Mouse (Mus musculus) forebrain, embryonic 13.5 days (tissue): ENCODE data around the gene Inhbc. TPM values are rescaled to one million over a fixed set of nuclear protein-coding genes. Genes with fewer than 3 reads are reported as not detected.
A peak's percentile ranks its signal among the peaks of the same experiment; 100 is the strongest.
"Not testable (repeated sequence)": the region's sequence is repeated elsewhere in the genome, so short reads cannot be mapped to it uniquely, and the experiment has no call there.

Experiments
- ATAC-seq: fragments of 200-750 bp; cut with Nextera tagmentation; 2 replicates; pipeline ENCODE4 v1.8.0; 2017
- H3K27ac ChIP-seq: fragments of 300-500 bp; sonication (generic); 2 replicates; pipeline ENCODE4 v1.5.1; 2015; ENCODE audit warnings: inconsistent platforms, mild to moderate bottlenecking, moderate library complexity
- H3K27me3 ChIP-seq: fragments of 300-500 bp; sonication (generic); 2 replicates; pipeline ENCODE4 v1.6.1; 2015; ENCODE audit warnings: mild to moderate bottlenecking, inconsistent platforms
- H3K36me3 ChIP-seq: fragments of 300-500 bp; sonication (generic); 2 replicates; pipeline ENCODE4 v1.6.1; 2015; ENCODE audit warnings: mild to moderate bottlenecking, inconsistent platforms; ENCODE audit not compliant: poor library complexity, severe bottlenecking
- H3K4me1 ChIP-seq: fragments of 300-500 bp; sonication (generic); 2 replicates; pipeline ENCODE4 v1.6.1; 2015; ENCODE audit warnings: inconsistent platforms
- H3K4me2 ChIP-seq: fragments of 300-500 bp; sonication (generic); 2 replicates; pipeline ENCODE4 v1.6.1; 2015; ENCODE audit warnings: inconsistent platforms, mild to moderate bottlenecking, moderate library complexity
- H3K4me3 ChIP-seq: fragments of 300-500 bp; sonication (generic); 2 replicates; pipeline ENCODE4 v1.5.1; 2015; ENCODE audit warnings: mild to moderate bottlenecking, inconsistent platforms
- H3K9ac ChIP-seq: fragments of 300-500 bp; sonication (generic); 2 replicates; pipeline ENCODE4 v1.6.1; 2015; ENCODE audit warnings: mild to moderate bottlenecking, inconsistent platforms
- H3K9me3 ChIP-seq: fragments of 300-500 bp; sonication (generic); replicated peaks from 2 replicates; pipeline ENCODE4 v1.6.1; 2016; ENCODE audit warnings: inconsistent platforms
- WGBS: fragments of 180-500 bp; shearing (Covaris S2); methylation state at CpG from one replicate; pipeline ENCODE4 v1.1.7; 2015; 5-methylcytosine and 5-hydroxymethylcytosine counted together
- polyA plus RNA-seq: library from polyadenylated mRNA; unstranded; fragments of >200 nt; fragmentation: Nextera tagmentation; extraction: Ambion mirVana; gene quantifications from 2 replicates; pipeline ENCODE4 v1.2.1, GENCODE M21; 2015

The Inhbc gene
- polyA plus RNA-seq, 1 experiment from 2014 or later: not detected

DNA sequence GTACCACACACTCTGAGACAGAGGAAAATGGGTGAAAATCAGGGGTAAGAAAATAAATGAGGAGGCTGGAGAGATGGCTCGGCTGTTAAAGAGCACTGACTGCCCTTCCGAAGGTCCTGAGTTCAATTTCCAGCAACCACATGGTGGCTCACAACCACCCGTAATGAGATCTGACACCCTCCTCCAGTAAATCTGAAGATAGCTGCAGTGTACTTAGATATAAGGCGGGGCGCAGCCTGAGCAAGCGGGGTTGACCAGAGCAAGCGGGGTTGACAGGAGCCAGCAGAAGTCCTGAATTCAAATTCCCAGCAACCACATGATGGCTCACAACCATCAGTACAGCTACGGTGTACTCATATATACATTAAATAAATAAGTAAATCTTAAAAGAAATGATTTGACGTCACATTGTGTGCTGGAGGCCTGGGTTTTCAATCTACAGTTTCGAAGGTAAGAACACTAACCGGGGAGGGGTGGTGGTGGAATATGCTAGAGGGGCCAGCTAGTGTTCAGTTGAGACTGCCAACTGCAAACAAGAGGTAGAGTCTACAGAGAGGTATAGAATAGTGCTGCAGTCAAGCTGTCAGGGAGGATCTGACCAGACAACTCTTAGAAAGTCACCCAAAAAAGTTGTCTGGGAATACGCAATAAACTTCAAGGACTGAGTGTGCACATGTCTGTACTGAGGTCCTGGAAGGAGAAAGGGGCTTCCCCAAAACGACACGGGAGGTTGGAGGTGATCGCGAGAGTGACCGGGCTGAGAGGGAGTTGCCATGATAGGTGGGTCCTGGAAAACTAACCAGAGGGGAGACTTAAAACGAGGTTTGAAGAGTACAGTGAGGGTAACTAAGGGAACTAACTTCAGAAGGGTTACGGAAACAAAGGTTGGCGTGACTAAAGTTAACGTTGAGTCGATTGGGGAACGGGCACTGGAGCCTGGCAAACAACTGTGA is 59.4 kb downstream of the Inhbc start:
- ATAC-seq: peak; percentile 33
- Histone ChIP-seq H3K9me3 (no peaks in the 10 kb centered on the region), H3K27ac (peak overlapping the region; percentile 61), H3K4me1 (peaks cover 15% of the 10 kb centered on the region), H3K36me3 (peaks cover 37% of the 10 kb centered on the region), H3K9ac (peak overlapping the region; percentile 86), H3K27me3 (no peaks in the 10 kb centered on the region), H3K4me2 (peak overlapping the region; percentile 69), H3K4me3 (peak overlapping the region; percentile 74)
- 36% methylated on average over 23 of the region's 23 CpGs for WGBS

DNA sequence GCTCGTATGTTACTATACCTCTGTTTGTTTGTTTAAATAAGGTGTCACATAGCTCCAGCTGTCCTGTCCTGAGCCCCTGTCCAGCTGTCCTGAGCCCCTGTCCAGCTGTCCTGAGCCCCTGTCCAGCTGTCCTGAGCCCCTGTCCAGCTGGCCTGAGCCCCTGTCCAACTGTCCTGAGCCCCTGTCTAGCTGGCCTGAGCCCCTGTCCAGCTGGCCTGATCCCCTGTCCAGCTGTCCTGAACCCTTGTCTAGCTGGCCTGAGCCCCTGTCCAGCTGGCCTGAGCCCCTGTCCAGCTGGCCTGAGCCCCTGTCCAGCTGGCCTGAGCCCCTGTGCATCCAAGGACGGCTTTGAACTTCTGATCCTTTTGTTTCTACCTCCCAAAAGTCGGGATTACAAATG is 61.1 kb downstream of the Inhbc start:
- Histone ChIP-seq H3K4me1 (peaks cover 15% of the 10 kb centered on the region), H3K36me3 (peaks cover 53% of the 10 kb centered on the region)
- H3K4me2 ChIP-seq, H3K27me3 ChIP-seq, ATAC-seq, H3K4me3 ChIP-seq, H3K9me3 ChIP-seq, H3K27ac ChIP-seq, H3K9ac ChIP-seq: not testable (repeated sequence)
- WGBS: 77% methylated on average over 3 of the region's 3 CpGs

Other genes with a start within 250 kb of the Inhbc start
- gene Os9, start 249.3 kb downstream of the Inhbc start, polyA plus RNA-seq: 94.8 and 101 TPM in 2 replicates
- gene B4galnt1, start 205.2 kb downstream of the Inhbc start, polyA plus RNA-seq: 15.7 and 16.7 TPM in 2 replicates
- gene Slc26a10, start 189.8 kb downstream of the Inhbc start, polyA plus RNA-seq: 0.93 and 1.1 TPM in 2 replicates
- gene Arhgef25, start 180.3 kb downstream of the Inhbc start, polyA plus RNA-seq: 24.3 and 25.8 TPM in 2 replicates
- 150 and 155 TPM in 2 replicates for gene Dtx3, start 174.7 kb downstream of the Inhbc start, polyA plus RNA-seq
- 18.8 and 19.5 TPM in 2 replicates for gene Pip4k2c, start 158.8 kb downstream of the Inhbc start, polyA plus RNA-seq
- gene Kif5a, start 107.1 kb downstream of the Inhbc start, polyA plus RNA-seq: 45.4 and 47.6 TPM in 2 replicates
- gene Dctn2, start 104.1 kb downstream of the Inhbc start, polyA plus RNA-seq: 262 and 282 TPM in 2 replicates
- gene Mbd6, start 81.4 kb downstream of the Inhbc start, polyA plus RNA-seq: 13.6 and 16.7 TPM in 2 replicates
- gene Mars, start 58.6 kb downstream of the Inhbc start, polyA plus RNA-seq: 137 and 138 TPM in 2 replicates
- 0.39 and 0.72 TPM in 2 replicates for gene Arhgap9, start 48.5 kb downstream of the Inhbc start, polyA plus RNA-seq
- gene Gli1, start 28.5 kb downstream of the Inhbc start, polyA plus RNA-seq: 1.1 and 2.1 TPM in 2 replicates
- 0.03 and 0.06 TPM in 2 replicates for gene Inhbe, start 16.0 kb downstream of the Inhbc start, polyA plus RNA-seq
- 35.7 and 39.3 TPM in 2 replicates for gene R3hdm2, start 9.9 kb upstream of the Inhbc start, polyA plus RNA-seq
- gene Stac3, start 131.3 kb upstream of the Inhbc start, polyA plus RNA-seq: 1.0 and 1.1 TPM in 2 replicates
- gene Ndufa4l2, start 144.5 kb upstream of the Inhbc start, polyA plus RNA-seq: 11.9 and 12.8 TPM in 2 replicates
- gene Shmt2, start 152.0 kb upstream of the Inhbc start, polyA plus RNA-seq: 89.6 and 91.5 TPM in 2 replicates
- 36.8 and 50.7 TPM in 2 replicates for gene Nxph4, start 164.1 kb upstream of the Inhbc start, polyA plus RNA-seq